Comparison of ENCODE assay signal across 9 mouse cellular contexts in the genomic region with DNA sequence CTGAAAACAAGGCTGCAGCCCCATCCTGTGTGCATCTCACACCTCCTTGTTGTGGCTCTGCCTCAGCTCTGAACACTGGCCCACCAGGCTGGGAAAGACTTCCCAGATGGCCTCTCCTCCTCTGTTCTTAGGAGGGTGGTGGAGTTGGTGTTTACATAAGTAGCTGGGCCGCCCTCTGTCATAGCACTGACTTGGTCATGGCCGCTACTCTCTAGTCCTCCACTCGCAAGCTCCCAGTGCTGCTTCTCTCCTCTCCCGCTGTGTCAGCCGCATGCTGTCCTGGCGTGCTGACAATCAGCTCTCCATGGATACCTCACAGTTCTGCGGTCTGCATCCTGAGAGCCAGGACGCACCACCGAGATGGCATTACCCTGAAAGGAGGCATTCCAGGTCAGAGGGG. TPM values are rescaled to one million over a fixed set of nuclear protein-coding genes. Genes with fewer than 3 reads are reported as not detected.
DNase-seq lines count a peak whose midpoint lies in the region; ATAC-seq and TF ChIP-seq lines count a peak whose summit lies in the region.
"Had no signal": no experiment of that assay in that cellular context is flagged by ENCODE, and none has a peak within 500 bp of the region (broad histone marks: within the 10 kb centered on the region; RNA-seq: fewer than 3 reads in every experiment).

No protein-coding gene starts in this region.

- WGBS in forebrain, postnatal 0 days: 61% methylated on average over 9 of the region's 9 CpGs

- no peaks in the 10 kb centered on the region for H3K27me3 ChIP-seq in forebrain, postnatal 0 days (ENCODE audit: insufficient read depth, low read length)

- no peak overlapping the region for H3K9ac ChIP-seq in forebrain, postnatal 0 days

- no peak overlapping the region for H3K4me2 ChIP-seq in forebrain, postnatal 0 days (ENCODE audit: low read depth)

- H3K9me3 ChIP-seq in forebrain, postnatal 0 days (ENCODE audit: low read length): no peaks in the 10 kb centered on the region

- H3K4me1 ChIP-seq in forebrain, postnatal 0 days (ENCODE audit: insufficient read depth): peaks cover 11% of the 10 kb centered on the region; the same call in 1 of the 2 replicates

- peak; percentile 31 to 60 for DNase-seq in layer of hippocampus, adult 18-20 months (ENCODE audit: low spot score in 2 of 2)
- no peak for DNase-seq in layer of hippocampus, adult 8-10 months (ENCODE audit: low spot score in 2 of 2)
- DNase-seq in brain, embryonic 14.5 days (ENCODE audit: low read depth): peak; percentile 52
- DNase-seq in cerebellum, adult 18-20 months: peak; percentile 68 to 69
- peak; percentile 59 for DNase-seq in forebrain, postnatal 0 days
- DNase-seq in urinary bladder, postnatal 10 days (ENCODE audit: low spot score): no peak
- DNase-seq in retina, postnatal 1 day: no peak
- DNase-seq: gastrocnemius, postnatal 36 days; lung, adult 2 months had no signal

- no peak overlapping the region for H3K27ac ChIP-seq in forebrain, postnatal 0 days (ENCODE audit: low read depth, low read length)

- no peaks in the 10 kb centered on the region for H3K36me3 ChIP-seq in forebrain, postnatal 0 days (ENCODE audit: insufficient read depth)

- TF ChIP-seq POLR2A in brain, embryonic 14.5 days (IDR thresholded peaks at IDR 0.05; ENCODE audit: borderline replicate concordance, extremely low read depth, insufficient read depth, insufficient read length, poor library complexity, severe bottlenecking): no peak

- no peak overlapping the region for H3K4me3 ChIP-seq in forebrain, postnatal 0 days (ENCODE audit: low read depth, low read length)

- peak; percentile 76 for ATAC-seq in forebrain, postnatal 0 days

- no peak for TF ChIP-seq CTCF in brain, embryonic 14.5 days (IDR thresholded peaks at IDR 0.05; ENCODE audit: borderline replicate concordance, extremely low read depth, insufficient read depth, insufficient read length)
- no peak for TF ChIP-seq CTCF in forebrain, postnatal 0 days (IDR thresholded peaks at IDR 0.05; ENCODE audit: low read depth)

RNA-seq across cellular contexts. Expression of a gene that starts 22.9 kb away (rescaled TPM):
- 1 to 10 TPM; 7.5 to 8.5 TPM for total RNA-seq in layer of hippocampus, adult 18-20 months (2021)
- 10 to 100 TPM in 2 of 4 experiments, 1 to 10 TPM in 2; 6.2 to 13.5 (median 8.9) TPM for total RNA-seq in layer of hippocampus, adult 8-10 months (2022)
- 16.6 and 24.4 TPM in 2 replicates for polyA plus RNA-seq in brain, embryonic 14.5 days (2012; rRNA removed)
- total RNA-seq in forebrain, postnatal 0 days (2014; rRNA removed): 14.1 and 16.1 TPM in 2 replicates
- polyA plus RNA-seq in forebrain, postnatal 0 days (2015; fragmentation: Nextera tagmentation; extraction: Ambion mirVana): 21.1 and 22.6 TPM in 2 replicates

Comparison
In these comparisons a context has a peak if more than half of its experiments do, and no peak if none do; other contexts are left out.
1. DNase-seq: peak in layer of hippocampus, adult 18-20 months (2 of 2), brain, embryonic 14.5 days (single experiment), cerebellum, adult 18-20 months (2 of 2) and forebrain, postnatal 0 days (single experiment); none in layer of hippocampus, adult 8-10 months (0 of 2), urinary bladder, postnatal 10 days (single experiment) and retina, postnatal 1 day (single experiment).